Mouse (Mus musculus) neural tube, embryonic 12.5 days (tissue): ENCODE data around the gene Cdr2. TPM values are rescaled to one million over a fixed set of nuclear protein-coding genes. Genes with fewer than 3 reads are reported as not detected.
A peak's percentile ranks its signal among the peaks of the same experiment; 100 is the strongest.
"Not testable (repeated sequence)": the region's sequence is repeated elsewhere in the genome, so short reads cannot be mapped to it uniquely, and the experiment has no call there.

ENCODE experiments used
- ATAC-seq: fragments of 200-750 bp; cut with Nextera tagmentation; 2 replicates; pipeline ENCODE4 v1.8.0; 2017; ENCODE audit warnings: low read depth, mild to moderate bottlenecking, moderate TSS enrichment, moderate library complexity; ENCODE audit not compliant: low FRiP score
- H3K27ac ChIP-seq: fragments of 300-500 bp; sonication (generic); 2 replicates; pipeline ENCODE4 v1.5.1; 2016
- H3K27me3 ChIP-seq: fragments of 300-500 bp; sonication (generic); replicated peaks from 2 replicates; pipeline ENCODE4 v1.6.1; 2016; ENCODE audit warnings: mild to moderate bottlenecking
- H3K36me3 ChIP-seq: fragments of 300-500 bp; sonication (generic); 2 replicates; pipeline ENCODE4 v1.6.1; 2016; ENCODE audit warnings: mild to moderate bottlenecking
- H3K4me1 ChIP-seq: fragments of 300-500 bp; sonication (generic); 2 replicates; pipeline ENCODE4 v1.6.1; 2016
- H3K4me2 ChIP-seq: fragments of 300-500 bp; sonication (generic); replicated peaks from 2 replicates; pipeline ENCODE4 v1.6.1; 2016; ENCODE audit warnings: mild to moderate bottlenecking
- H3K4me3 ChIP-seq: fragments of 300-500 bp; sonication (generic); 2 replicates; pipeline ENCODE4 v1.5.1; 2016
- H3K9ac ChIP-seq: fragments of 300-500 bp; sonication (generic); 2 replicates; pipeline ENCODE4 v1.6.1; 2016; ENCODE audit warnings: mild to moderate bottlenecking
- H3K9me3 ChIP-seq: fragments of 300-500 bp; sonication (generic); 2 replicates; pipeline ENCODE4 v1.6.1; 2016; ENCODE audit warnings: mild to moderate bottlenecking
- WGBS: fragments of 180-500 bp; shearing (Covaris S2); methylation state at CpG from one replicate; pipeline ENCODE4 v1.1.7; 2016; 5-methylcytosine and 5-hydroxymethylcytosine counted together
- polyA plus RNA-seq: library from polyadenylated mRNA; unstranded; fragments of >200 nt; fragmentation: Nextera tagmentation; extraction: Ambion mirVana; gene quantifications from 2 replicates; pipeline ENCODE4 v1.2.1, GENCODE M21; 2016

Gene Cdr2
- polyA plus RNA-seq, 1 experiment from 2014 or later, result 18.8 TPM

- ATAC-seq, result no peak
- no peaks in the 10 kb centered on the region for H3K36me3 ChIP-seq
- H3K4me1 ChIP-seq, result no peaks in the 10 kb centered on the region
- no peak overlapping the region for H3K27ac ChIP-seq
- H3K4me2 ChIP-seq, result no peak overlapping the region
- no peak overlapping the region for H3K9ac ChIP-seq
- no peak overlapping the region for H3K4me3 ChIP-seq
- no peaks in the 10 kb centered on the region for H3K9me3 ChIP-seq
- no peaks in the 10 kb centered on the region for H3K27me3 ChIP-seq
- 76% methylated on average over 3 of the region's 3 CpGs for WGBS
Measured at GRCm38 (mm10) chr7:121000065-121000822, 18.1 kb upstream of the Cdr2 start.

GRCm38 (mm10) chr7:120999021-120999530, 17.0 kb upstream of the Cdr2 start:
- Histone ChIP-seq H3K4me1 (no peaks in the 10 kb centered on the region), H3K9ac (no peak overlapping the region), H3K27ac (no peak overlapping the region), H3K9me3 (no peaks in the 10 kb centered on the region), H3K36me3 (no peaks in the 10 kb centered on the region), H3K4me2 (no peak overlapping the region), H3K27me3 (no peaks in the 10 kb centered on the region), H3K4me3 (no peak overlapping the region)
- 81% methylated on average over 2 of the region's 2 CpGs for WGBS
- ATAC-seq, result no peak

- H3K36me3 ChIP-seq, result no peaks in the 10 kb centered on the region
- no peak overlapping the region for H3K27ac ChIP-seq
- no peaks in the 10 kb centered on the region for H3K27me3 ChIP-seq
- no peak for ATAC-seq
- 81% methylated on average over 8 of the region's 8 CpGs for WGBS
- no peaks in the 10 kb centered on the region for H3K9me3 ChIP-seq
- H3K9ac ChIP-seq, result no peak overlapping the region
- no peak overlapping the region for H3K4me3 ChIP-seq
- no peak overlapping the region for H3K4me2 ChIP-seq
- no peaks in the 10 kb centered on the region for H3K4me1 ChIP-seq
Measured at GRCm38 (mm10) chr7:120991191-120991590, 9.1 kb upstream of the Cdr2 start.

GRCm38 (mm10) chr7:120982968-120983367, 856 bp upstream of the Cdr2 start:
- Histone ChIP-seq H3K27ac (no peak overlapping the region), H3K9ac (peak overlapping the region; percentile 69), H3K36me3 (no peaks in the 10 kb centered on the region), H3K4me1 (peaks cover 8% of the 10 kb centered on the region), H3K4me3 (peak overlapping the region; percentile 92), H3K9me3 (no peaks in the 10 kb centered on the region), H3K4me2 (peak overlapping the region; percentile 67), H3K27me3 (no peaks in the 10 kb centered on the region)
- 15% methylated on average over 7 of the region's 7 CpGs for WGBS
- peak; percentile 8; the same call in 1 of the 2 replicates for ATAC-seq

- H3K9me3 ChIP-seq, result no peaks in the 10 kb centered on the region
- H3K4me3 ChIP-seq, result peak overlapping the region; percentile 92
- H3K4me1 ChIP-seq, result peaks cover 17% of the 10 kb centered on the region
- ATAC-seq, result peak; percentile 56
- 4% methylated on average over 39 of the region's 39 CpGs for WGBS
- peak overlapping the region; percentile 67 for H3K4me2 ChIP-seq
- H3K9ac ChIP-seq, result peak overlapping the region; percentile 67
- 0 out of 2 replicates have a peak overlapping the region, but pooled peaks have one; percentile 54 for H3K27ac ChIP-seq
- H3K36me3 ChIP-seq, result no peaks in the 10 kb centered on the region
- H3K27me3 ChIP-seq, result no peaks in the 10 kb centered on the region
Measured at GRCm38 (mm10) chr7:120980931-120981924, 884 bp downstream of the Cdr2 start.

GRCm38 (mm10) chr7:120980041-120980440, 2.1 kb downstream of the Cdr2 start:
- WGBS, result 89% methylated on average over 4 of the region's 4 CpGs
- Histone ChIP-seq H3K4me3 (no peak overlapping the region), H3K4me1 (peaks cover 17% of the 10 kb centered on the region), H3K27me3 (no peaks in the 10 kb centered on the region), H3K27ac (no peak overlapping the region), H3K9ac (no peak overlapping the region), H3K4me2 (no peak overlapping the region; the same call in 1 of the 2 replicates), H3K36me3 (no peaks in the 10 kb centered on the region), H3K9me3 (no peaks in the 10 kb centered on the region)
- ATAC-seq, result no peak

- Histone ChIP-seq H3K4me1 (peaks cover 17% of the 10 kb centered on the region), H3K36me3 (no peaks in the 10 kb centered on the region), H3K4me2 (no peak overlapping the region), H3K9ac (no peak overlapping the region), H3K9me3 (no peaks in the 10 kb centered on the region), H3K27ac (no peak overlapping the region), H3K27me3 (no peaks in the 10 kb centered on the region), H3K4me3 (no peak overlapping the region)
- WGBS, result 63% methylated on average over 7 of the region's 7 CpGs
- no peak for ATAC-seq
Measured at GRCm38 (mm10) chr7:120977063-120977462, 5.0 kb downstream of the Cdr2 start.

- Histone ChIP-seq H3K4me2 (no peak overlapping the region), H3K27me3 (no peaks in the 10 kb centered on the region), H3K4me1 (peaks cover 12% of the 10 kb centered on the region), H3K27ac (no peak overlapping the region), H3K36me3 (peaks cover 3% of the 10 kb centered on the region; the same call in 1 of the 2 replicates), H3K4me3 (no peak overlapping the region), H3K9me3 (no peaks in the 10 kb centered on the region), H3K9ac (no peak overlapping the region)
- ATAC-seq, result no peak
- WGBS, result 89% methylated on average over 3 of the region's 3 CpGs
Measured at GRCm38 (mm10) chr7:120974001-120974400, 8.1 kb downstream of the Cdr2 start.

- not testable (repeated sequence) for ATAC-seq, H3K9ac ChIP-seq, H3K9me3 ChIP-seq, H3K4me3 ChIP-seq, H3K4me1 ChIP-seq, H3K36me3 ChIP-seq, H3K27me3 ChIP-seq, H3K27ac ChIP-seq, H3K4me2 ChIP-seq
- 88% methylated on average over 2 of the region's 2 CpGs for WGBS
Measured at GRCm38 (mm10) chr7:120972471-120972870, 9.6 kb downstream of the Cdr2 start.

- no peaks in the 10 kb centered on the region; the same call in 1 of the 2 replicates for H3K4me1 ChIP-seq
- ATAC-seq, result no peak
- H3K9me3 ChIP-seq, result no peaks in the 10 kb centered on the region
- WGBS, result 89% methylated on average over 5 of the region's 5 CpGs
- no peaks in the 10 kb centered on the region for H3K27me3 ChIP-seq
- H3K4me3 ChIP-seq, result no peak overlapping the region
- H3K9ac ChIP-seq, result no peak overlapping the region
- no peak overlapping the region for H3K27ac ChIP-seq
- H3K36me3 ChIP-seq, result peaks cover 8% of the 10 kb centered on the region; the same call in 1 of the 2 replicates
- no peak overlapping the region for H3K4me2 ChIP-seq
Measured at GRCm38 (mm10) chr7:120970112-120970511, 12.0 kb downstream of the Cdr2 start.

GRCm38 (mm10) chr7:120969221-120969620, 12.9 kb downstream of the Cdr2 start:
- H3K36me3 ChIP-seq, result peaks cover 8% of the 10 kb centered on the region; the same call in 1 of the 2 replicates
- no peak overlapping the region for H3K9ac ChIP-seq
- H3K4me1 ChIP-seq, result no peaks in the 10 kb centered on the region
- H3K27ac ChIP-seq, result no peak overlapping the region
- ATAC-seq, result no peak
- no peak overlapping the region for H3K4me3 ChIP-seq
- H3K9me3 ChIP-seq, result no peaks in the 10 kb centered on the region
- WGBS, result 93% methylated on average over 7 of the region's 7 CpGs
- H3K4me2 ChIP-seq, result no peak overlapping the region
- H3K27me3 ChIP-seq, result no peaks in the 10 kb centered on the region

GRCm38 (mm10) chr7:120963126-120963525, 19.0 kb downstream of the Cdr2 start:
- Histone ChIP-seq H3K9ac (no peak overlapping the region), H3K27ac (no peak overlapping the region), H3K4me3 (no peak overlapping the region), H3K27me3 (no peaks in the 10 kb centered on the region), H3K36me3 (peaks cover 26% of the 10 kb centered on the region), H3K4me2 (no peak overlapping the region), H3K4me1 (no peaks in the 10 kb centered on the region), H3K9me3 (no peaks in the 10 kb centered on the region)
- no peak for ATAC-seq
- 90% methylated on average over 5 of the region's 5 CpGs for WGBS
